ENCODE assay signal across 23 mouse cellular contexts in the genomic region with DNA sequence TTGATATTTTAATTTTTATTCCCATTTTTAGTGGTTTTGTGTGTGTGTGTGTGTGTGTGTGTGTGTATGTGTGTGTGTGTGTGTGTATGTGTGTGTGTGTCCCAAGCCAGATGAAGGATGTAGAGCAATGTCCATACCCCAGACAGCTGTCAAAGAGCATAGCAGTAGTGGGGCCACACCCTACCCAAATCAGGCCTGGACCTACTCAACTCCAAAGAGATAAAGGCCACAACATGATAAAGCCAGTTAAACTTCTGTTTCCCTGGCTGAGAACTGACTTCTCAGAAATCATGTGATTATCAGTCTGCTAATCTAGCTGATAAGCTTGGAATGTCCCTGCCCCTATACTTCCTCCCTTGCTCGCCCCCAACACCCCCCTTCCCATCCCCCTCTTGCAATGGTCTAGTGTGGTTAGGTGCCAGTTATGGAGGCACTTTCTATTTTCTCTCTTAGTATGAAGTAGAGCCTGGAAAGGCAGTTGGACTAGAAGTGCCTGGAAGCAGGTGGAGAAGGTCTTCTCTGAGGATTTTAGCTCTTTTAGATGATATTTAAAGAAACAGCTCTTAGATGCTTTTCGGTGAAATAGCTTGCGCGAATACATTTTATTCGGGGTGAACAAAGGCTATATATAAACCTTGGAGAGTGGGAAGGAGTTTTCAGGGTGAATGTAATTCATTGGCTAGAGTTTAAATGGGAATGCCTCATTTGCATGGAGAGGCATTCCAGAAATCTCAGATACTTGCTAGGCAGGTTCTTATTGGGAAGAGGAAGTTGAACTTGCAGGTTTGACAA.
DNase-seq lines count a peak whose midpoint lies in the region; ATAC-seq lines count a peak whose summit lies in the region.
"Had no signal": no experiment of that assay in that cellular context is flagged by ENCODE, and none has a peak within 500 bp of the region (broad histone marks: within the 10 kb centered on the region; RNA-seq: fewer than 3 reads in every experiment).

No protein-coding gene starts in this region.

- H3K4me1 ChIP-seq in kidney, embryonic 15.5 days = no peaks in the 10 kb centered on the region
- H3K4me1 ChIP-seq: embryonic facial prominence, embryonic 15.5 days; forebrain, embryonic 10.5 days; heart, embryonic 12.5 days; hindbrain, embryonic 15.5 days had no signal

- DNase-seq in frontal cortex, postnatal 10 days (ENCODE audit: low spot score in 2 of 2) = no peak
- peak; percentile 1 for DNase-seq in kidney, postnatal 14 days
- peak; percentile 20 to 26 for DNase-seq in left cerebral cortex, postnatal 14 days (ENCODE audit: low spot score in 2 of 2)
- no peak for DNase-seq in left cerebral cortex, postnatal 36 days (ENCODE audit: low spot score in 2 of 2)
- DNase-seq: adrenal gland, postnatal 14 days; B cell, adult 2 months; cerebellum, adult 18-20 months; cerebellum, adult 9-11 months; cerebellum, postnatal 36 days; embryo, embryonic 11 days; gastrocnemius, adult 2 months; gastrocnemius, postnatal 25 days; heart, postnatal 36 days had no signal

- WGBS in kidney, embryonic 15.5 days = 89% methylated on average over 5 of the region's 5 CpGs

- no peaks in the 10 kb centered on the region for H3K27me3 ChIP-seq in kidney, embryonic 15.5 days
- H3K27me3 ChIP-seq: embryonic facial prominence, embryonic 15.5 days; heart, embryonic 12.5 days; hindbrain, embryonic 15.5 days had no signal

- no peak overlapping the region for H3K9ac ChIP-seq in kidney, embryonic 15.5 days
- H3K9ac ChIP-seq: embryonic facial prominence, embryonic 15.5 days; heart, embryonic 12.5 days; hindbrain, embryonic 15.5 days had no signal

- H3K4me3 ChIP-seq in kidney, embryonic 15.5 days (replicated peaks) = no peak overlapping the region
- H3K4me3 ChIP-seq: embryonic facial prominence, embryonic 15.5 days; erythroblast, embryonic 14.5 days; forebrain, embryonic 10.5 days; gastrocnemius, adult 2 months; heart, embryonic 12.5 days; hindbrain, embryonic 15.5 days had no signal

- H3K4me2 ChIP-seq in kidney, embryonic 15.5 days = no peak overlapping the region
- H3K4me2 ChIP-seq: embryonic facial prominence, embryonic 15.5 days; heart, embryonic 12.5 days; hindbrain, embryonic 15.5 days had no signal

- no peaks in the 10 kb centered on the region for H3K36me3 ChIP-seq in kidney, embryonic 15.5 days
- H3K36me3 ChIP-seq: embryonic facial prominence, embryonic 15.5 days; forebrain, embryonic 10.5 days; heart, embryonic 12.5 days; hindbrain, embryonic 15.5 days had no signal

- no peaks in the 10 kb centered on the region for H3K9me3 ChIP-seq in kidney, embryonic 15.5 days (replicated peaks)
- H3K9me3 ChIP-seq: embryonic facial prominence, embryonic 15.5 days; forebrain, embryonic 10.5 days; heart, embryonic 12.5 days; hindbrain, embryonic 15.5 days had no signal

- no peak overlapping the region for H3K27ac ChIP-seq in kidney, embryonic 15.5 days
- H3K27ac ChIP-seq: embryonic facial prominence, embryonic 15.5 days; forebrain, embryonic 10.5 days; gastrocnemius, adult 2 months; hindbrain, embryonic 15.5 days had no signal

- peak; percentile 91 for ATAC-seq in frontal cortex, adult (ENCODE audit: low TSS enrichment)
- no peak for ATAC-seq in kidney, embryonic 15.5 days (replicated peaks; ENCODE audit: low FRiP score)
- ATAC-seq in activated CD4-positive, CD25-positive, alpha-beta regulatory T cell, adult 4 months = no peak
- ATAC-seq: CD4-positive, CD25-positive, alpha-beta regulatory T cell, adult 4 months; forebrain, embryonic 14.5 days had no signal

- intact Hi-C loops in left cerebral cortex, postnatal 14 days (cut with DNase I) = loop anchor here (5.0 kb wide), 1 partner anchor 84 kb away; the partner anchor contains the start of gene Muc15
- intact Hi-C loops in left cerebral cortex, postnatal 36 days (cut with DNase I) = no loop called here

Comparison
In these comparisons a context has a peak if more than half of its experiments do, and no peak if none do; other contexts are left out.
1. DNase-seq: peak in kidney, postnatal 14 days (single experiment) and left cerebral cortex, postnatal 14 days (2 of 2); none in frontal cortex, postnatal 10 days (0 of 2) and left cerebral cortex, postnatal 36 days (0 of 2).